In genomic region chrX:101300427-101301030, GRCm38 (mm10) we compare ENCODE assay signal across 8 mouse cellular contexts. TPM values are rescaled to one million over a fixed set of nuclear protein-coding genes. Genes with fewer than 3 reads are reported as not detected.
A peak's percentile ranks its signal among the peaks of the same experiment; 100 is the strongest.
DNase-seq lines count a peak whose midpoint lies in the region; ATAC-seq and TF ChIP-seq lines count a peak whose summit lies in the region.

No protein-coding gene starts in this region.

- peaks cover 13% of the 10 kb centered on the region; the same call in 1 of the 2 replicates for H3K36me3 ChIP-seq in lung, embryonic 14.5 days (ENCODE audit: insufficient read depth)
- H3K36me3 ChIP-seq in intestine, embryonic 15.5 days: no peaks in the 10 kb centered on the region
- H3K36me3 ChIP-seq in stomach, embryonic 14.5 days (ENCODE audit: control insufficient read depth, insufficient read depth, low read length): no peaks in the 10 kb centered on the region

- TF ChIP-seq CTCF in lung, embryonic 14.5 days (IDR thresholded peaks at IDR 0.05; ENCODE audit: low read depth): no peak
- TF ChIP-seq CTCF in lung, adult 2 months (IDR thresholded peaks at IDR 0.05; ENCODE audit: insufficient read depth, low read length): no peak

- H3K9me3 ChIP-seq in lung, embryonic 14.5 days (ENCODE audit: low read depth, low read length): no peaks in the 10 kb centered on the region
- no peaks in the 10 kb centered on the region for H3K9me3 ChIP-seq in intestine, embryonic 15.5 days
- H3K9me3 ChIP-seq in stomach, embryonic 14.5 days (ENCODE audit: control insufficient read depth, low read depth, low read length): no peaks in the 10 kb centered on the region

- peak overlapping the region; percentile 62 for H3K4me2 ChIP-seq in lung, embryonic 14.5 days
- peak overlapping the region; percentile 58 for H3K4me2 ChIP-seq in intestine, embryonic 15.5 days (replicated peaks)
- peak overlapping the region; percentile 43 for H3K4me2 ChIP-seq in stomach, embryonic 14.5 days (replicated peaks; ENCODE audit: low read depth, low read length)

- DNase-seq in adrenal gland, postnatal 14 days: peak; percentile 45
- no peak for DNase-seq in adrenal gland, adult 18-20 months (ENCODE audit: low spot score in 2 of 2)
- DNase-seq in lung, embryonic 14.5 days: peak; percentile 47
- no peak for DNase-seq in lung, adult 2 months
- DNase-seq in frontal cortex, adult 2 months (ENCODE audit: extremely low spot score in 1 of 2, low spot score in 1 of 2): no peak
- no peak for DNase-seq in liver

- no peaks in the 10 kb centered on the region for H3K27me3 ChIP-seq in lung, embryonic 14.5 days (ENCODE audit: insufficient read depth, low read length)
- no peaks in the 10 kb centered on the region; the same call in 1 of the 2 replicates for H3K27me3 ChIP-seq in intestine, embryonic 15.5 days (replicated peaks)
- no peaks in the 10 kb centered on the region for H3K27me3 ChIP-seq in stomach, embryonic 14.5 days (ENCODE audit: control insufficient read depth, insufficient read depth, low read length)

- H3K9ac ChIP-seq in lung, embryonic 14.5 days: peak overlapping the region; percentile 18; the same call in 1 of the 2 replicates
- 0 out of 2 replicates have a peak overlapping the region, but pooled peaks have one; percentile 26 for H3K9ac ChIP-seq in intestine, embryonic 15.5 days
- no peak overlapping the region for H3K9ac ChIP-seq in stomach, embryonic 14.5 days (replicated peaks; ENCODE audit: low read depth, low read length)

- H3K27ac ChIP-seq in lung, embryonic 14.5 days (ENCODE audit: low read depth): 0 out of 2 replicates have a peak overlapping the region, but pooled peaks have one; percentile 30
- H3K27ac ChIP-seq in intestine, embryonic 15.5 days: no peak overlapping the region
- H3K27ac ChIP-seq in stomach, embryonic 14.5 days (ENCODE audit: low read length): no peak overlapping the region

- peak; percentile 35 for ATAC-seq in lung, embryonic 14.5 days (ENCODE audit: insufficient read depth)
- no peak for ATAC-seq in intestine, embryonic 15.5 days
- ATAC-seq in stomach, embryonic 14.5 days (ENCODE audit: insufficient number of reproducible peaks, insufficient read depth, low FRiP score, low read depth): no peak

- no peak for TF ChIP-seq POLR2A in lung, adult 2 months (IDR thresholded peaks at IDR 0.05; ENCODE audit: borderline replicate concordance, extremely low read depth, low read depth, low read length)

- H3K4me1 ChIP-seq in lung, embryonic 14.5 days (ENCODE audit: insufficient read depth): no peaks in the 10 kb centered on the region
- no peaks in the 10 kb centered on the region for H3K4me1 ChIP-seq in lung, adult 2 months (ENCODE audit: control insufficient read depth, insufficient read depth, low read length)
- H3K4me1 ChIP-seq in intestine, embryonic 15.5 days (replicated peaks): no peaks in the 10 kb centered on the region
- no peaks in the 10 kb centered on the region for H3K4me1 ChIP-seq in stomach, embryonic 14.5 days (ENCODE audit: control insufficient read depth, insufficient read depth, low read length)

- 23% methylated on average over 13 of the region's 13 CpGs for WGBS in lung, embryonic 14.5 days
- 51% methylated on average over 13 of the region's 13 CpGs for WGBS in lung, adult 2 months
- WGBS in intestine, embryonic 15.5 days: 36% methylated on average over 13 of the region's 13 CpGs
- WGBS in stomach, embryonic 14.5 days: 36% methylated on average over 13 of the region's 13 CpGs

- H3K4me3 ChIP-seq in lung, embryonic 14.5 days (ENCODE audit: low read depth, low read length): peak overlapping the region; percentile 34
- H3K4me3 ChIP-seq in lung, adult 2 months (replicated peaks; ENCODE audit: extremely low read depth, low read depth, low read length): no peak overlapping the region
- H3K4me3 ChIP-seq in intestine, embryonic 15.5 days (replicated peaks): peak overlapping the region; percentile 34
- peak overlapping the region; percentile 26; the same call in 1 of the 2 replicates for H3K4me3 ChIP-seq in stomach, embryonic 14.5 days (ENCODE audit: low read depth, low read length)

RNA-seq across cellular contexts. Expression of gene Nlgn3, which starts 1.6 kb away (rescaled TPM):
- total RNA-seq in adrenal gland, postnatal 14 days (2021): 10.6 and 15.0 TPM in 2 replicates
- total RNA-seq in adrenal gland, adult 18-20 months (2021): 10 to 100 TPM in 1 of 2 experiments, 1 to 10 TPM in 1; 5.7 to 15.9 TPM
- polyA plus RNA-seq in lung, embryonic 14.5 days (2014; fragmentation: Nextera tagmentation; extraction: Ambion mirVana): 9.6 and 10.6 TPM in 2 replicates
- polyA plus RNA-seq in lung, adult 2 months (2012; rRNA removed): 0.23 and 0.57 TPM in 2 replicates
- polyA plus RNA-seq in intestine, embryonic 15.5 days (2015; fragmentation: Nextera tagmentation; extraction: Ambion mirVana): 4.4 and 4.8 TPM in 2 replicates
- polyA plus RNA-seq in stomach, embryonic 14.5 days (2014; fragmentation: Nextera tagmentation; extraction: Ambion mirVana): 10.4 and 10.5 TPM in 2 replicates
- 51.7 and 58.2 TPM in 2 replicates for polyA plus RNA-seq in frontal cortex, adult 2 months (2012; rRNA removed)

RNA-seq across cellular contexts. Expression of gene Med12, which starts 26.7 kb away (rescaled TPM):
- total RNA-seq in adrenal gland, postnatal 14 days (2021): 41.4 and 56.3 TPM in 2 replicates
- total RNA-seq in adrenal gland, adult 18-20 months (2021): 10 to 100 TPM; 32.0 to 33.4 TPM
- 44.2 and 50.6 TPM in 2 replicates for polyA plus RNA-seq in lung, embryonic 14.5 days (2014; fragmentation: Nextera tagmentation; extraction: Ambion mirVana)
- polyA plus RNA-seq in lung, adult 2 months (2012; rRNA removed): 109 and 128 TPM in 2 replicates
- polyA plus RNA-seq in intestine, embryonic 15.5 days (2015; fragmentation: Nextera tagmentation; extraction: Ambion mirVana): 22.8 and 25.3 TPM in 2 replicates
- polyA plus RNA-seq in stomach, embryonic 14.5 days (2014; fragmentation: Nextera tagmentation; extraction: Ambion mirVana): 42.9 and 46.8 TPM in 2 replicates
- polyA plus RNA-seq in frontal cortex, adult 2 months (2012; rRNA removed): 38.8 and 48.1 TPM in 2 replicates

RNA-seq across cellular contexts. Expression of gene Gm20489, which starts 31.7 kb away (rescaled TPM):
- not detected in 2 replicates for total RNA-seq in adrenal gland, postnatal 14 days (2021)
- not detected for total RNA-seq in adrenal gland, adult 18-20 months (2021)
- not detected in 2 replicates for polyA plus RNA-seq in lung, embryonic 14.5 days (2014; fragmentation: Nextera tagmentation; extraction: Ambion mirVana)
- not detected in 2 replicates for polyA plus RNA-seq in lung, adult 2 months (2012; rRNA removed)
- polyA plus RNA-seq in intestine, embryonic 15.5 days (2015; fragmentation: Nextera tagmentation; extraction: Ambion mirVana): not detected in 2 replicates
- not detected in 2 replicates for polyA plus RNA-seq in stomach, embryonic 14.5 days (2014; fragmentation: Nextera tagmentation; extraction: Ambion mirVana)
- polyA plus RNA-seq in frontal cortex, adult 2 months (2012; rRNA removed): not detected in 2 replicates

RNA-seq across cellular contexts. Expression of gene Il2rg, which starts 32.5 kb away (rescaled TPM):
- 11.7 and 37.9 TPM in 2 replicates for total RNA-seq in adrenal gland, postnatal 14 days (2021)
- 1 to 10 TPM; 4.9 to 9.0 TPM for total RNA-seq in adrenal gland, adult 18-20 months (2021)
- polyA plus RNA-seq in lung, embryonic 14.5 days (2014; fragmentation: Nextera tagmentation; extraction: Ambion mirVana): 17.1 and 17.9 TPM in 2 replicates
- polyA plus RNA-seq in lung, adult 2 months (2012; rRNA removed): 38.0 and 60.3 TPM in 2 replicates
- polyA plus RNA-seq in intestine, embryonic 15.5 days (2015; fragmentation: Nextera tagmentation; extraction: Ambion mirVana): 12.5 and 12.8 TPM in 2 replicates
- 8.8 and 11.1 TPM in 2 replicates for polyA plus RNA-seq in stomach, embryonic 14.5 days (2014; fragmentation: Nextera tagmentation; extraction: Ambion mirVana)
- polyA plus RNA-seq in frontal cortex, adult 2 months (2012; rRNA removed): 3.8 and 4.3 TPM in 2 replicates

RNA-seq across cellular contexts. Expression of gene Gm614, which starts 36.7 kb away (rescaled TPM):
- 1.1 TPM in 1 of 2 replicates, not detected in the other for total RNA-seq in adrenal gland, postnatal 14 days (2021)
- total RNA-seq in adrenal gland, adult 18-20 months (2021): under 1 TPM in 1 of 2 experiments, not detected in 1; 0.54 TPM
- not detected in 2 replicates for polyA plus RNA-seq in lung, embryonic 14.5 days (2014; fragmentation: Nextera tagmentation; extraction: Ambion mirVana)
- polyA plus RNA-seq in lung, adult 2 months (2012; rRNA removed): 0.51 and 0.57 TPM in 2 replicates
- polyA plus RNA-seq in intestine, embryonic 15.5 days (2015; fragmentation: Nextera tagmentation; extraction: Ambion mirVana): not detected in 2 replicates
- not detected in 2 replicates for polyA plus RNA-seq in stomach, embryonic 14.5 days (2014; fragmentation: Nextera tagmentation; extraction: Ambion mirVana)
- not detected in 2 replicates for polyA plus RNA-seq in frontal cortex, adult 2 months (2012; rRNA removed)

Comparison
In these comparisons a context has a peak if more than half of its experiments do, and no peak if none do; other contexts are left out.
1. DNase-seq: peak in adrenal gland, postnatal 14 days (single experiment) and lung, embryonic 14.5 days (single experiment); none in adrenal gland, adult 18-20 months (0 of 2), lung, adult 2 months (single experiment), frontal cortex, adult 2 months (0 of 2) and liver (single experiment).
2. Peak in every context shown above with its lines, with median percentiles within 50 percentile points of each other: H3K4me2 ChIP-seq.